Mouse (Mus musculus) MEL (cell line): ENCODE measurements at regions not wholly inside any gene's neighbourhood (a gene's known extent, or its start where the extent isn't known, plus 50 kb on each side); places are given as distances from the start of the nearest gene placed in this dataset.

ENCODE experiments used
- CTCF ChIP-seq, 3 experiments: IDR thresholded peaks in 2 of 3; conservative IDR thresholded peaks in 1 of 3; 2 replicates each; pipeline ENCODE4 v1.5.1; 2011 to 2012; ENCODE audit warnings: low read length in 3 of 3, low read depth in 2 of 3, mild to moderate bottlenecking in 2 of 3, improper control_type of control experiment in 1 of 3, inconsistent platforms in 1 of 3, mixed read lengths in 1 of 3, moderate library complexity in 1 of 3; ENCODE audit not compliant: control insufficient read depth in 1 of 3, insufficient read depth in 1 of 3, poor library complexity in 1 of 3, severe bottlenecking in 1 of 3
- KAT2A ChIP-seq: conservative IDR thresholded peaks from 2 replicates; pipeline ENCODE4 v1.6.1; 2012; ENCODE audit warnings: low read depth, low read length, improper control_type of control experiment, inconsistent platforms
- MAFK ChIP-seq: IDR thresholded peaks from 2 replicates; pipeline ENCODE4 v1.6.1; 2011; ENCODE audit warnings: low read depth, mild to moderate bottlenecking, low read length, improper control_type of control experiment, borderline replicate concordance
- MAX ChIP-seq: IDR thresholded peaks from 2 replicates; pipeline ENCODE4 v1.6.1; 2011; ENCODE audit warnings: low read length, improper control_type of control experiment
- MYC ChIP-seq: IDR thresholded peaks from 2 replicates; pipeline ENCODE4 v1.6.1; 2011; ENCODE audit warnings: low read depth, mild to moderate bottlenecking, low read length, improper control_type of control experiment, moderate library complexity
- POLR2A ChIP-seq, 2 experiments: IDR thresholded peaks; 2 replicates each; pipeline ENCODE4 v1.6.1; 2011 to 2012; ENCODE audit warnings: low read length in 2 of 2, mild to moderate bottlenecking in 2 of 2, control low read depth in 1 of 2, improper control_type of control experiment in 1 of 2, low read depth in 1 of 2, moderate library complexity in 1 of 2; ENCODE audit not compliant: control insufficient read depth in 1 of 2, insufficient read depth in 1 of 2, poor library complexity in 1 of 2
- POLR2AphosphoS2 ChIP-seq: IDR thresholded peaks from 2 replicates; pipeline ENCODE4 v1.6.1; 2011; ENCODE audit warnings: low read length, improper control_type of control experiment
- RCOR1 ChIP-seq: IDR thresholded peaks from 2 replicates; pipeline ENCODE4 v1.6.1; 2012; ENCODE audit warnings: low read depth, mild to moderate bottlenecking, inconsistent platforms, low read length, improper control_type of control experiment
- TCF12 ChIP-seq: IDR thresholded peaks from 2 replicates; pipeline ENCODE4 v1.6.1; 2014; ENCODE audit warnings: low read depth, mild to moderate bottlenecking, inconsistent platforms, low read length, improper control_type of control experiment, moderate library complexity

- TF ChIP-seq CTCF (IDR thresholded peaks at IDR 0.05 in 2 of 3, conservative IDR thresholded peaks at IDR 0.05 in 1 of 3; ENCODE audit: control insufficient read depth in 1 of 3, insufficient read depth in 1 of 3, low read depth in 2 of 3, low read length in 3 of 3, poor library complexity in 1 of 3, severe bottlenecking in 1 of 3) (no peak), TCF12 (no peak), POLR2AphosphoS2 (no peak), POLR2A (IDR thresholded peaks at IDR 0.05; ENCODE audit: control insufficient read depth in 1 of 2, insufficient read depth in 1 of 2, low read depth in 1 of 2, low read length in 2 of 2, poor library complexity in 1 of 2) (no peak), RCOR1 (no peak), MAFK (no peak), KAT2A (no peak), MAX (no peak), MYC (no peak)
Observed at GRCm38 (mm10) chr12:110081831-110082615, 196.8 kb upstream of the Dio3 start.
